Mouse (Mus musculus) pancreas, adult 10 weeks (tissue): Measurements from ENCODE around the gene Clcn5. TPM values are rescaled to one million over a fixed set of nuclear protein-coding genes. Genes with fewer than 3 reads are reported as not detected.

Experiments
- polyA plus RNA-seq: library from polyadenylated mRNA; stranded (reverse); fragments of 350-450 nt; fragmentation: Illumina TruSeq; extraction: RNeasy Lipid Tissue Mini Kit (QIAGEN cat#74804); gene quantifications from one replicate; pipeline ENCODE4 v1.2.3, GENCODE M21; 2015; ENCODE audit warnings: low read depth, low replicate concordance; ENCODE audit not compliant: insufficient read depth

Gene Clcn5
- 2.3 TPM for polyA plus RNA-seq

GRCm38 (mm10) chrX:7319089-7319721 lies at the start of gene Clcn5:
TSS of gene Clcn5 (minus strand) at chrX:7319358.

Other genes with a start within 250 kb of the Clcn5 start
- 0.61 TPM for gene Usp27x, start 56.5 kb upstream of the Clcn5 start, polyA plus RNA-seq